9 mouse cellular contexts compared by ENCODE assay signal in the genomic region with DNA sequence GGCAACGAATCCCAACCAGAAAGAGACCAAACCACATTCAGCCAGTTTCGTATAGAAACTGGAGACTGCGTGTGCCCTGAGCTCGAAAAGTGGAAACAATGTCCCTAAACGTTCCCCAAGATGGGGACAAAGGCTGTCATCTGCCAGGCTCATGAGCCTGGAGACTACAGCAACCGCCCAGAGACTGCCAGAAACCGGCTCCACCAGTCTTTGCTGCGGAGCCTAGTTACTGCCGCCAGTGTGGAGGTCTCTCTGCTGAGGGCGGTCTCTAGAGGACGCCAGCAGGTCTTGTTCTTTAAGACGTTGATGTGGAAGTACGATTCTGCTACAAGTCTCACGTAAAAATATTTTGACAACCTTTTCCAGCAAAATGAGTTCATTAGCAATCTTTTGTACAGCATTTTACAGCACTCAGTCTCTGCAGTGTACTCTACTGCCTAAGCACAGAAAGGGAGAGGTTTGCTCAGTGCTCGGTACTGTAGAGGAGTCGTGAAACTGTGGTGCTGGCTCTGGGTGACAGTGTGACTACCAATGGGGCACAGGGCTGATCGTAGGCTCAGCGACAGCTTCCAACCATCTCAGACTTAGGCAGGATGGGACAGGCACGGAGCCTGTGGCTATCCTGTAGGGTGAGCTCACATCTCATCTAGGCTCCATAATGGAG. TPM values are rescaled to one million over a fixed set of nuclear protein-coding genes. Genes with fewer than 3 reads are reported as not detected.
DNase-seq lines count a peak whose midpoint lies in the region; ATAC-seq and TF ChIP-seq lines count a peak whose summit lies in the region.
"Had no signal": no experiment of that assay in that cellular context is flagged by ENCODE, and none has a peak within 500 bp of the region (broad histone marks: within the 10 kb centered on the region; RNA-seq: fewer than 3 reads in every experiment).

No protein-coding gene starts in this region.

- H3K4me2 ChIP-seq in forebrain, postnatal 0 days (ENCODE audit: low read depth): peak overlapping the region; percentile 75
- H3K4me2 ChIP-seq in midbrain, embryonic 12.5 days (replicated peaks): peak overlapping the region; percentile 63; the same call in 1 of the 2 replicates

- TF ChIP-seq CTCF in layer of hippocampus, adult 2 months (conservative IDR thresholded peaks at IDR 0.05): no peak
- TF ChIP-seq CTCF in forebrain, postnatal 0 days (IDR thresholded peaks at IDR 0.05; ENCODE audit: low read depth): no peak

- ATAC-seq in common myeloid progenitor, adult 5-6 weeks (replicated peaks; ENCODE audit: low read depth, poor library complexity, severe bottlenecking): peak; percentile 30
- peak; percentile 74 for ATAC-seq in forebrain, postnatal 0 days
- no peak for ATAC-seq in midbrain, embryonic 12.5 days (ENCODE audit: low FRiP score, low read depth)

- no peak overlapping the region for H3K9ac ChIP-seq in forebrain, postnatal 0 days
- H3K9ac ChIP-seq in midbrain, embryonic 12.5 days (replicated peaks): no peak overlapping the region

- peaks cover 7% of the 10 kb centered on the region; the same call in 1 of the 2 replicates for H3K4me1 ChIP-seq in forebrain, postnatal 0 days (ENCODE audit: insufficient read depth)
- peaks cover 7% of the 10 kb centered on the region for H3K4me1 ChIP-seq in midbrain, embryonic 12.5 days

- H3K27me3 ChIP-seq in forebrain, postnatal 0 days (ENCODE audit: insufficient read depth, low read length): peaks cover 28% of the 10 kb centered on the region
- peaks cover 58% of the 10 kb centered on the region for H3K27me3 ChIP-seq in midbrain, embryonic 12.5 days

- DNase-seq in layer of hippocampus, adult 2 months (ENCODE audit: low spot score in 2 of 2): no peak
- DNase-seq in layer of hippocampus, adult 8-10 months (ENCODE audit: low spot score in 2 of 2): no peak
- DNase-seq in forebrain, postnatal 0 days: peak; percentile 61
- DNase-seq in cerebellum, adult 11-12 months: no peak
- DNase-seq in left cerebral cortex, adult 8-10 months (ENCODE audit: low spot score in 2 of 2): no peak
- DNase-seq in frontal cortex, postnatal 14 days (ENCODE audit: low spot score in 2 of 2): no peak
- DNase-seq: lung, postnatal 36 days had no signal

- 9% methylated on average over 19 of the region's 19 CpGs for WGBS in forebrain, postnatal 0 days
- WGBS in midbrain, embryonic 12.5 days: 16% methylated on average over 19 of the region's 19 CpGs

- no peaks in the 10 kb centered on the region for H3K36me3 ChIP-seq in forebrain, postnatal 0 days (ENCODE audit: insufficient read depth)
- no peaks in the 10 kb centered on the region for H3K36me3 ChIP-seq in midbrain, embryonic 12.5 days

- no peaks in the 10 kb centered on the region for H3K9me3 ChIP-seq in forebrain, postnatal 0 days (ENCODE audit: low read length)
- H3K9me3 ChIP-seq in midbrain, embryonic 12.5 days: no peaks in the 10 kb centered on the region

- H3K4me3 ChIP-seq in layer of hippocampus, adult 2 months: peak overlapping the region; percentile 29
- H3K4me3 ChIP-seq in forebrain, postnatal 0 days (ENCODE audit: low read depth, low read length): peak overlapping the region; percentile 40; the same call in 1 of the 2 replicates
- H3K4me3 ChIP-seq in midbrain, embryonic 12.5 days: peak overlapping the region; percentile 43; the same call in 1 of the 2 replicates

- peak overlapping the region; percentile 64 for H3K27ac ChIP-seq in layer of hippocampus, adult 2 months
- no peak overlapping the region for H3K27ac ChIP-seq in forebrain, postnatal 0 days (ENCODE audit: low read depth, low read length)
- H3K27ac ChIP-seq in midbrain, embryonic 12.5 days (replicated peaks): no peak overlapping the region

RNA-seq across cellular contexts. Expression of gene Adra1d, which starts 15.2 kb away (rescaled TPM):
- 10 to 100 TPM; 89.5 to 98.6 TPM for total RNA-seq in layer of hippocampus, adult 2 months (2021)
- 10 to 100 TPM; 70.1 to 81.0 (median 76.5) TPM for total RNA-seq in layer of hippocampus, adult 8-10 months (2022)
- total RNA-seq in common myeloid progenitor, adult 5-6 weeks (2017): not detected in 2 replicates
- 0.10 and 0.38 TPM in 2 replicates for total RNA-seq in forebrain, postnatal 0 days (2014; rRNA removed)
- polyA plus RNA-seq in forebrain, postnatal 0 days (2015; fragmentation: Nextera tagmentation; extraction: Ambion mirVana): 0.26 and 0.67 TPM in 2 replicates
- 0.20 and 0.27 TPM in 2 replicates for polyA plus RNA-seq in midbrain, embryonic 12.5 days (2016; fragmentation: Nextera tagmentation; extraction: Ambion mirVana)
- 10 to 100 TPM; 33.6 to 38.2 (median 36.4) TPM for total RNA-seq in left cerebral cortex, adult 8-10 months (2022)

RNA-seq across cellular contexts. Expression of gene Smox, which starts 55.6 kb away (rescaled TPM):
- 10 to 100 TPM; 84.5 to 85.8 TPM for total RNA-seq in layer of hippocampus, adult 2 months (2021)
- total RNA-seq in layer of hippocampus, adult 8-10 months (2022): 10 to 100 TPM; 57.8 to 80.1 (median 67.6) TPM
- 9.3 and 23.2 TPM in 2 replicates for total RNA-seq in common myeloid progenitor, adult 5-6 weeks (2017)
- 61.0 and 67.9 TPM in 2 replicates for total RNA-seq in forebrain, postnatal 0 days (2014; rRNA removed)
- 47.2 and 55.4 TPM in 2 replicates for polyA plus RNA-seq in forebrain, postnatal 0 days (2015; fragmentation: Nextera tagmentation; extraction: Ambion mirVana)
- 43.0 and 47.7 TPM in 2 replicates for polyA plus RNA-seq in midbrain, embryonic 12.5 days (2016; fragmentation: Nextera tagmentation; extraction: Ambion mirVana)
- 10 to 100 TPM; 48.6 to 64.3 (median 57.9) TPM for total RNA-seq in left cerebral cortex, adult 8-10 months (2022)

Comparison
In these comparisons a context has a peak if more than half of its experiments do, and no peak if none do; other contexts are left out.
1. RNA of gene Adra1d, which starts 15.2 kb away (total RNA-seq): 89.5 to 98.6 TPM in layer of hippocampus, adult 2 months, 70.1 to 81.0 TPM in layer of hippocampus, adult 8-10 months and 33.6 to 38.2 TPM in left cerebral cortex, adult 8-10 months; 0.10 to 0.38 TPM in forebrain, postnatal 0 days and not detected in common myeloid progenitor, adult 5-6 weeks; every median in the first group is over 10 times any median in the second.
2. Peak in every context shown above with its lines, with median percentiles within 50 percentile points of each other: H3K4me3 ChIP-seq.